Mouse (Mus musculus): ENCODE results near the gene Hopx. TPM values are rescaled to one million over a fixed set of nuclear protein-coding genes. Genes with fewer than 3 reads are reported as not detected.

The Hopx gene
- polyA plus RNA-seq, 1 experiment from 2014 or later, result 4.4 TPM

DNA sequence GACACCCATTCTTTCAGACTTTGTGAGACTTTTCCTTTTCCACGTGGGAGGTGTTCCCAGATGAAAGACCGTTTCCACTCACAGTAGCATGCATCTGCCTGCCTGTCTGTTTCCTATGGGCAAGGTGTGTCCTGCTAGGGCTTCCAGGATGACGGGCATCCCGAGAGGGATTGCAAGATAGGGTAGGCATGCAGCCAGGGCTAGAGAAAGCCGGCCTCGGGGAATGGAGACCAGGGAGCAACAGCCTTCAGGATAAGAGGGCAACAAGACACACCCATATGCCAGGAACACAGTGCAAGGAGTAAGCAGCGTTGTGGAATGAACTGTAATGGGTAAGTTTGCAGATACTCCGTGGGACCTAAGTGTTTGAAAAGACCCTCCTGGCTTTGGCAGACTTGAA is 47.6 kb downstream of the Hopx start:
- Histone ChIP-seq H3K4me1 (ENCODE audit: control insufficient read depth, insufficient read depth, low read length) (no peaks in the 10 kb centered on the region), H3K36me3 (ENCODE audit: control insufficient read depth, insufficient read depth, low read length) (no peaks in the 10 kb centered on the region), H3K27ac (ENCODE audit: low read length) (no peak overlapping the region), H3K27me3 (replicated peaks; ENCODE audit: control insufficient read depth, insufficient read depth, low read length) (no peaks in the 10 kb centered on the region), H3K9me3 (ENCODE audit: control insufficient read depth, low read length) (no peaks in the 10 kb centered on the region), H3K4me2 (ENCODE audit: low read depth, low read length) (no peak overlapping the region), H3K9ac (ENCODE audit: low read depth, low read length) (no peak overlapping the region), H3K4me3 (ENCODE audit: low read length) (no peak overlapping the region)
- 74% methylated on average over 8 of the region's 8 CpGs for WGBS
- no peak for ATAC-seq

DNA sequence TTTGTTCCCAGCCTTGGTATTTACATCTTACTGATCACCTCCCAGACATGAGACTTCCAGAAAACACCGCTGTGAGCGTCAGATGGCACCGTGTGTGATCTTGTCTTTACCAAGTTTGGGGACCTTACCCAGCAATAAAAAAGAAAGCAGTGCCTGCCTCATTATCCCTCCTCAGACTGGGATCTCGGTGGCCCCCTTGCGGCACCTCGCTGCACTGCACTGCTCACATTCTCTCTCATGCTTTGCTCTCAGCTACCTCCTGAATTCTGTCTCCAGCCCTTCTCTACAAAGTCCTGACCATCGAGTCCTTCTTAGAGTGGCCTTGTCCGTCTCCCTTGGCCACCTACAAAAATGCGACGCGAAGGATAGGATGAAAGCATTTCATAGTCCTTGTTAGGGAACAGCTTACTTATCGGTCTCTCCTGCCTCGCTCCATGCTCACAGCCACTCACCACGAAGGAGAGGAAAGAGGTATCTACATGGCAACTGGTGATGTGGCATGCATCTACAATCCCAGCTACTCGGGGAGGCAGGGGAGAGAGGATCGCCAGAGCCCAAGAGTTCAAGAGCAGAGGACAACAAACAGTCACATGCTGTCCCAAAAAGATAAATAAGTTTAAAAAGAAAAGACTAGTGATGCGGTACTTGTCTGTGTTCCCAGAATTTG is 53.4 kb downstream of the Hopx start:
- no peaks in the 10 kb centered on the region for H3K27me3 ChIP-seq (replicated peaks; ENCODE audit: control insufficient read depth, insufficient read depth, low read length)
- no peaks in the 10 kb centered on the region for H3K9me3 ChIP-seq (ENCODE audit: control insufficient read depth, low read length)
- H3K27ac ChIP-seq (ENCODE audit: low read length), result no peak overlapping the region
- no peak for ATAC-seq
- 33% methylated on average over 17 of the region's 17 CpGs for WGBS
- H3K4me3 ChIP-seq (ENCODE audit: low read length), result no peak overlapping the region
- H3K36me3 ChIP-seq (ENCODE audit: control insufficient read depth, insufficient read depth, low read length), result no peaks in the 10 kb centered on the region
- H3K4me2 ChIP-seq (ENCODE audit: low read depth, low read length), result no peak overlapping the region
- no peak overlapping the region for H3K9ac ChIP-seq (ENCODE audit: low read depth, low read length)
- no peaks in the 10 kb centered on the region for H3K4me1 ChIP-seq (ENCODE audit: control insufficient read depth, insufficient read depth, low read length)

DNA sequence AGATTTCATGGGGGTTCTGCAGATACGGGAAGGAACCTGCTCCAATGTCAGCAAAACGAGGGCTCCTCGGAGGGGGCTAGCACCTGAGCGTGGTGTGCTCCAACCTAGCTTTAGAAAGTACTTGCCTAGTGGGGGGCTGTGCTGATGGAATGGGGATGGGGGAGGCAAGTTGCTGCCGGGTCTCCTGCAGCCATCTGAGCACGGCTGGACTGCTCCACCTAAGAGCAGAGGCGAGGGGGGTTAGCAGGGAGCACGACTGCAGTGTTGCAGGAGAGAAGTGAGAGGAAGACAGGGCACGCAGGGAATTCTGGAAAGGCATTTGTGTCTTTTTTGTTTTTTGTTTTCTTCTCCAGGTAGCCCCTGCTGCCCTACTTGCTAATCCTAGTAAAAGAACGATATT is 54.6 kb downstream of the Hopx start:
- no peak for ATAC-seq
- Histone ChIP-seq H3K4me3 (ENCODE audit: low read length) (no peak overlapping the region), H3K36me3 (ENCODE audit: control insufficient read depth, insufficient read depth, low read length) (no peaks in the 10 kb centered on the region), H3K27me3 (replicated peaks; ENCODE audit: control insufficient read depth, insufficient read depth, low read length) (no peaks in the 10 kb centered on the region), H3K9ac (ENCODE audit: low read depth, low read length) (no peak overlapping the region), H3K27ac (ENCODE audit: low read length) (no peak overlapping the region), H3K4me2 (ENCODE audit: low read depth, low read length) (no peak overlapping the region), H3K4me1 (ENCODE audit: control insufficient read depth, insufficient read depth, low read length) (no peaks in the 10 kb centered on the region), H3K9me3 (ENCODE audit: control insufficient read depth, low read length) (no peaks in the 10 kb centered on the region)
- 52% methylated on average over 10 of the region's 10 CpGs for WGBS

DNA sequence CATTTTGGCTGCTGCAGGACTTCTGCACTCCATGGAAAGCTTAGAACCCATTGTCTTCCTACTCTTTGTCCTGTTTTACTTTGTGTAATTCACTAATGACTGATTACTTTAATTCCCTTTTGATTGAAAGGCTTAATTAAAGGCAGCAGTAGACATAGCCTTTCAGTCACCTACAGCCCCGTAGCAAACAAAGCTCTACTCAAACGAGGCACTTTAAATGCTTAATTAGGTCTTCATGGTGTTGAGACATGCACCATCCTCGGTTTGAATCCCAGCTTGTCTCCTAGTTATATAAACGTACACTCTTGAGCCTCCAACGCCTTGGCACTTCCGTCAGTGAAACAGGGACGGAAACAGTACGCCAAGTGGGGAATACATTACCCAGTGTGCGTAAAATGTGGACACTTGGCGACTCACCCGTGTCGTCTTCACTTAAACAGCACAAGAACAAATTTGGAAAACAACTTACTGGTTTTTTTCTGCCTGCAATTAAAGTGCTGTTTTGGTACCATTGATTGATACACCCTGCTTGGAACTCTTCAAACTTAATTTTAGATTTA is 58.0 kb downstream of the Hopx start:
- H3K4me3 ChIP-seq (ENCODE audit: low read length), result no peak overlapping the region
- no peak overlapping the region for H3K27ac ChIP-seq (ENCODE audit: low read length)
- WGBS, result 65% methylated on average over 12 of the region's 12 CpGs
- no peaks in the 10 kb centered on the region for H3K9me3 ChIP-seq (ENCODE audit: control insufficient read depth, low read length)
- H3K4me2 ChIP-seq (ENCODE audit: low read depth, low read length), result no peak overlapping the region
- ATAC-seq, result no peak
- no peaks in the 10 kb centered on the region for H3K36me3 ChIP-seq (ENCODE audit: control insufficient read depth, insufficient read depth, low read length)
- no peak overlapping the region for H3K9ac ChIP-seq (ENCODE audit: low read depth, low read length)
- no peaks in the 10 kb centered on the region for H3K27me3 ChIP-seq (replicated peaks; ENCODE audit: control insufficient read depth, insufficient read depth, low read length)
- H3K4me1 ChIP-seq (ENCODE audit: control insufficient read depth, insufficient read depth, low read length), result no peaks in the 10 kb centered on the region

DNA sequence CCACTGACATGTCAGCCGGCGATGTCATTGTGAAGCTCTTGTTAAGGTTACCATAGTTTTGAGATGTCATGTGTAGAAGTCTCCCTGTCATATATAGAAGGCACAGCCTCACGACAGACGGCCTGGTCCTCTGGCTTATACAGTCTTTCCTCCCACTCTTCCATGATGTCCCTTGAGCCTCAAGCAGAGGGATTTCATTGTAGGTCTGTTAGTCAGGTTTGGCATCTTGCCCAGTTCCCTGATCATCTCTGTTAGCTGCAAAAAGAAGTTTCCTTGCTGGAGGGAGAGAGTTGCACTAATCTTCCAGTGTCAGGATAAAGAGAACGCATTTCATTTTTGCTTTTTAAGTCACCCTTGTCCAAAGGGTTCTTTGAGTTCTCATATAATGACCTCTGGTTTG is 62.3 kb downstream of the Hopx start:
- H3K4me2 ChIP-seq (ENCODE audit: low read depth, low read length), result no peak overlapping the region
- H3K9ac ChIP-seq (ENCODE audit: low read depth, low read length), result no peak overlapping the region
- no peaks in the 10 kb centered on the region for H3K36me3 ChIP-seq (ENCODE audit: control insufficient read depth, insufficient read depth, low read length)
- H3K27me3 ChIP-seq (replicated peaks; ENCODE audit: control insufficient read depth, insufficient read depth, low read length), result no peaks in the 10 kb centered on the region
- WGBS, result 93% methylated on average over 5 of the region's 5 CpGs
- no peak for ATAC-seq
- no peak overlapping the region for H3K4me3 ChIP-seq (ENCODE audit: low read length)
- H3K4me1 ChIP-seq (ENCODE audit: control insufficient read depth, insufficient read depth, low read length), result no peaks in the 10 kb centered on the region
- no peak overlapping the region for H3K27ac ChIP-seq (ENCODE audit: low read length)
- H3K9me3 ChIP-seq (ENCODE audit: control insufficient read depth, low read length), result no peaks in the 10 kb centered on the region

DNA sequence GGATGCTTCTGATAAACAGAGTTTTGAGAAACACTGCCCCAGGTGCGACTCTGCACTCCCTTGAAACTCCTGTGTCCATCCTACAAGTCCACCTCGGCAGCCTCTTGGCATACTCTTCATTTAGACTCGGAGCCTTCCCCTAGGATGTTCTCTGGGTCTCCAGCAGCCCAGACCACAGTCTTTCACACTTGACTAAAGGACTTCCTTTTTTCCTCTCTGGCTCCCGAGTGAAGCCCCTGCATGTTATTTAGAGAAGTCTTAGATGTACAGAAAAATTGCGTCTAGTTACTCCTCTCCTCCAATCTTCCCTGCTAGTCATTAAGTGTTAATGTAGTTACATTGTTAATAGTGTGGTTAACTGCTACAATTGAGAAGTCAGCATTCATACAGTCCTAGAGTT is 70.6 kb downstream of the Hopx start:
- Histone ChIP-seq H3K4me2 (ENCODE audit: low read depth, low read length) (no peak overlapping the region), H3K9me3 (ENCODE audit: control insufficient read depth, low read length) (no peaks in the 10 kb centered on the region), H3K36me3 (ENCODE audit: control insufficient read depth, insufficient read depth, low read length) (no peaks in the 10 kb centered on the region), H3K4me1 (ENCODE audit: control insufficient read depth, insufficient read depth, low read length) (no peaks in the 10 kb centered on the region), H3K9ac (ENCODE audit: low read depth, low read length) (no peak overlapping the region), H3K4me3 (ENCODE audit: low read length) (no peak overlapping the region), H3K27ac (ENCODE audit: low read length) (no peak overlapping the region), H3K27me3 (replicated peaks; ENCODE audit: control insufficient read depth, insufficient read depth, low read length) (no peaks in the 10 kb centered on the region)
- WGBS, result 64% methylated on average over 5 of the region's 5 CpGs
- ATAC-seq, result no peak

DNA sequence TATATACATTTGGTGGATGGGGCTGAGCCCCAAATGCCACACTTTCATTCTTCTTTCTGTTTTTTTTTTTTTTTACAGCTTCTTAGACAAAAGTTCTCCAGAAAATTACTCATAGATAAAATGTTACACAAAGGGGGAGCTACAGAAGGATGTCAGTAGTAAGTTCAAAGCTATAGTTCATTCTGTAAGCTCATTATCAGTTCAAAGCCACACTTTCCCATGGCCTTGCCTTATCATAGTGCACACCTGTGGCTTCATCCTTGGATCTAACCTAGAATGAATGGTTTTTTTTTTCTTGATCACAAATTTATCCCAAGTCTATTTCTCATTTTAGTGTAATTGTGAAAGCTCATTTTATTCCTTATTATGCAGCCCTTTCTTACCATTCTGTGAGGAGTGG is 75.5 kb downstream of the Hopx start:
- no peaks in the 10 kb centered on the region for H3K4me1 ChIP-seq (ENCODE audit: control insufficient read depth, insufficient read depth, low read length)
- H3K36me3 ChIP-seq (ENCODE audit: control insufficient read depth, insufficient read depth, low read length), result no peaks in the 10 kb centered on the region
- no peaks in the 10 kb centered on the region for H3K27me3 ChIP-seq (replicated peaks; ENCODE audit: control insufficient read depth, insufficient read depth, low read length)
- no peak for ATAC-seq
- no peaks in the 10 kb centered on the region for H3K9me3 ChIP-seq (ENCODE audit: control insufficient read depth, low read length)
- H3K9ac ChIP-seq (ENCODE audit: low read depth, low read length), result no peak overlapping the region
- no peak overlapping the region for H3K4me3 ChIP-seq (ENCODE audit: low read length)
- no peak overlapping the region for H3K4me2 ChIP-seq (ENCODE audit: low read depth, low read length)
- H3K27ac ChIP-seq (ENCODE audit: low read length), result no peak overlapping the region

DNA sequence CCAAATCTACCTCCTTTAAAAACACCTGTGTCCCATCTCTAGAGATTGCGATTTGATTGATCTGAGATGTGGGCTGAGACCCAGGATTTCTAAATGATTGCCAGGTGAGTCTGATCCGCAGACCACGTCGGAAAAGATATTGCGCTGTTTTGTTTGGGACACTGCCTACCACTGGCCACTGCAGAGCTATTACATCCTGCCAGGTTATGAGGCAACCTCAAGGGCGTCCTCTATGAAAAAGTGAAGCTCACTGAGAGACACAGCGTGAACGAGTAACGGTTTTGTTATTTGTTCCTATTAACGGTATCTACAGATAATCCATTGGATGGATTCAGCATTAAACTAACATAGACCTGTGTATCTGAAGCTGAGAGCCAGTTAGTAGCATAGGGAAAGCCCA is 76.5 kb downstream of the Hopx start:
- H3K4me2 ChIP-seq (ENCODE audit: low read depth, low read length), result no peak overlapping the region
- no peaks in the 10 kb centered on the region for H3K36me3 ChIP-seq (ENCODE audit: control insufficient read depth, insufficient read depth, low read length)
- no peak overlapping the region for H3K9ac ChIP-seq (ENCODE audit: low read depth, low read length)
- H3K4me1 ChIP-seq (ENCODE audit: control insufficient read depth, insufficient read depth, low read length), result no peaks in the 10 kb centered on the region
- ATAC-seq, result no peak
- no peaks in the 10 kb centered on the region for H3K9me3 ChIP-seq (ENCODE audit: control insufficient read depth, low read length)
- H3K27me3 ChIP-seq (replicated peaks; ENCODE audit: control insufficient read depth, insufficient read depth, low read length), result no peaks in the 10 kb centered on the region
- H3K27ac ChIP-seq (ENCODE audit: low read length), result no peak overlapping the region
- H3K4me3 ChIP-seq (ENCODE audit: low read length), result no peak overlapping the region
- 88% methylated on average over 10 of the region's 10 CpGs for WGBS

Measured in intestine, embryonic 16.5 days (tissue).